Mouse (Mus musculus): Measurements from ENCODE around the gene Slc37a3. TPM values are rescaled to one million over a fixed set of nuclear protein-coding genes. Genes with fewer than 3 reads are reported as not detected.

Slc37a3 gene
- 33.8 and 36.6 TPM in 2 replicates for polyA plus RNA-seq (2014; fragmentation: Nextera tagmentation; extraction: Ambion mirVana)

GRCm38 (mm10) chr6:39377311-39377827, at the start of gene Slc37a3:
TSS of gene Slc37a3 (minus strand) at chr6:39377675.
- Histone ChIP-seq H3K36me3 (ENCODE audit: insufficient read depth) (no peaks in the 10 kb centered on the region), H3K27ac (ENCODE audit: low read depth) (no peak within 1 kb of the TSS), H3K9me3 (ENCODE audit: low read depth, low read length) (no peaks in the 10 kb centered on the region), H3K4me3 (ENCODE audit: low read depth, low read length) (peak within 1 kb of the TSS; percentile 88), H3K9ac (peak within 1 kb of the TSS; percentile 87), H3K27me3 (ENCODE audit: insufficient read depth, low read length) (peaks cover 3% of the 10 kb centered on the region; the same call in 1 of the 2 replicates), H3K4me1 (ENCODE audit: insufficient read depth) (no peaks in the 10 kb centered on the region), H3K4me2 (peak within 1 kb of the TSS; percentile 76)
- peak; percentile 90 for DNase-seq
- ATAC-seq (ENCODE audit: insufficient read depth), result peak; percentile 91
- under 1% methylated on average over 43 of the region's 43 CpGs for WGBS
- TF ChIP-seq CTCF (IDR thresholded peaks at IDR 0.05; ENCODE audit: low read depth), result no peak

DNA sequence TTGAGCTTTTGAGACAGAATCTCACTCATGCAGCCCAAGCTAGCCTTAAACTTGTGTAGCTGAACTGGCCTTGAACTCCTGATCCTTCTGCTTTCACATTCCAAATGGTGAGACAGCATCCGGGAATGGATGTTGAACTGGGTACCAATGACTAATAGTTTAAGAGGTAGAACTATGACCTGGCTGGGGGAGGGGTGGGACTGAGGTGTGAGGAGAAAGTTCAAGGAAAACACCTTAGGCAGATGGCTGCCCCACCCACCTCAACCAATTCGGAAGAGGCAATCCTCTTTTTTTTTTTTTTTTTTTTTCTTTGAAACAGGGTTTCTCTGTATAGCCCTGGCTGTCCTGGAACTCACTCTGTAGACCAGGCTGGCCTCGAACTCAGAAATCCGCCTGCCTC, 49.2 kb upstream of the Slc37a3 start:
- H3K9ac ChIP-seq, result no peak overlapping the region
- no peaks in the 10 kb centered on the region for H3K9me3 ChIP-seq (ENCODE audit: low read depth, low read length)
- no peaks in the 10 kb centered on the region for H3K27me3 ChIP-seq (ENCODE audit: insufficient read depth, low read length)
- WGBS, result 72% methylated on average over 4 of the region's 4 CpGs
- no peak overlapping the region for H3K27ac ChIP-seq (ENCODE audit: low read depth)
- H3K4me1 ChIP-seq (ENCODE audit: insufficient read depth), result no peaks in the 10 kb centered on the region
- no peaks in the 10 kb centered on the region for H3K36me3 ChIP-seq (ENCODE audit: insufficient read depth)
- no peak overlapping the region for H3K4me3 ChIP-seq (ENCODE audit: low read depth, low read length)
- no peak for TF ChIP-seq CTCF (IDR thresholded peaks at IDR 0.05; ENCODE audit: low read depth)
- DNase-seq (no peak), ATAC-seq (ENCODE audit: insufficient read depth) (no peak)
- H3K4me2 ChIP-seq, result no peak overlapping the region

DNA sequence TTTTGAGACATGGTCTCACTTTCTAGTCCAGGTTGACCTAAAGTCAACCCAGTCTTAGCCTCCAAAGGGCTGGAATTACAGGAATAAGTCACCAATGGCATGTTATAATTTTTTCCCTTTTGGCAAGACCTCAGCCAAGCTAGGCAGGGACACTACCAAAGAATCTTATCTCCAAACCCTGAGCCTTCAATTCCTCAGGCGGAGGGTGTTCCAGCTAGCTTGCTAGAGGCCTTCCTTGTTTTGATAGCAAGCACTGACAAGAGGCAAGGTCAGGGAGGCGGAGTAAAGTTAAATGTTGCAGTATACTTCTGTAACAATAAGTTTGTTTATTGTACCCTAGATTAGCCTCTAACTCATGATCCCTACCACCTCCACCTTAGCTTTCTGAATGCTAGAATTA, 47.7 kb upstream of the Slc37a3 start:
- WGBS, result 70% methylated on average over 2 of the region's 2 CpGs
- Histone ChIP-seq H3K36me3 (ENCODE audit: insufficient read depth) (no peaks in the 10 kb centered on the region), H3K4me3 (ENCODE audit: low read depth, low read length) (no peak overlapping the region), H3K4me2 (no peak overlapping the region), H3K9me3 (ENCODE audit: low read depth, low read length) (no peaks in the 10 kb centered on the region), H3K27ac (ENCODE audit: low read depth) (no peak overlapping the region), H3K27me3 (ENCODE audit: insufficient read depth, low read length) (no peaks in the 10 kb centered on the region), H3K4me1 (ENCODE audit: insufficient read depth) (no peaks in the 10 kb centered on the region), H3K9ac (no peak overlapping the region)
- DNase-seq, result no peak
- no peak for ATAC-seq (ENCODE audit: insufficient read depth)
- no peak for TF ChIP-seq CTCF (IDR thresholded peaks at IDR 0.05; ENCODE audit: low read depth)

DNA sequence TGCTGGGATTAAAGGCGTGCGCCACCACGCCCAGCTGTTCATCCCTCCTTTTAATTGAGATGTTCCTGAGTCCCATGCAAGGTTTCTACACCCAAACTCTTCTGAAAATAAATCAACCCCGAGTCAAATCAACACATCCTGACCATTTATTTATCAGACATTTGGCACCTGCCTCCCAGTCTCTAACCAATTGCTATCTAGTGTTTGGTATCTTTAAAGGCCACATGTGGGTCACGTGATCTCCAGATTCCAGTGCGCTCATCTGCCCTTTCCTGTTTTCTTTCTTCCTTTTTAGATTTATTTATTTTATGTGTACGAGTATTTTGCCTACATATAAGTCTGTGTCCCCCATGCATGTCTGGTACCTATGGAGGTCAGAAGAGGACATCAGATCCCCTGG, 46.2 kb upstream of the Slc37a3 start:
- TF ChIP-seq CTCF (IDR thresholded peaks at IDR 0.05; ENCODE audit: low read depth), result no peak
- WGBS, result 82% methylated on average over 7 of the region's 7 CpGs
- Histone ChIP-seq H3K36me3 (ENCODE audit: insufficient read depth) (no peaks in the 10 kb centered on the region), H3K4me1 (ENCODE audit: insufficient read depth) (no peaks in the 10 kb centered on the region), H3K27ac (ENCODE audit: low read depth) (no peak overlapping the region), H3K9ac (no peak overlapping the region), H3K27me3 (ENCODE audit: insufficient read depth, low read length) (0 out of 2 replicates have a peak, but pooled peaks cover 6% of the 10 kb centered on the region), H3K9me3 (ENCODE audit: low read depth, low read length) (no peaks in the 10 kb centered on the region), H3K4me3 (ENCODE audit: low read depth, low read length) (no peak overlapping the region), H3K4me2 (no peak overlapping the region)
- ATAC-seq (ENCODE audit: insufficient read depth) (no peak), DNase-seq (no peak)

- Histone ChIP-seq H3K4me1 (ENCODE audit: insufficient read depth) (no peaks in the 10 kb centered on the region), H3K9ac (no peak overlapping the region), H3K9me3 (ENCODE audit: low read depth, low read length) (no peaks in the 10 kb centered on the region), H3K27ac (ENCODE audit: low read depth) (no peak overlapping the region), H3K27me3 (ENCODE audit: insufficient read depth, low read length) (0 out of 2 replicates have a peak, but pooled peaks cover 11% of the 10 kb centered on the region), H3K36me3 (ENCODE audit: insufficient read depth) (no peaks in the 10 kb centered on the region), H3K4me2 (no peak overlapping the region), H3K4me3 (ENCODE audit: low read depth, low read length) (no peak overlapping the region)
- no peak for TF ChIP-seq CTCF (IDR thresholded peaks at IDR 0.05; ENCODE audit: low read depth)
- ATAC-seq (ENCODE audit: insufficient read depth) (no peak), DNase-seq (no peak)
- WGBS, result 52% methylated on average over 6 of the region's 6 CpGs
Measured at GRCm38 (mm10) chr6:39423130-39423551, 45.7 kb upstream of the Slc37a3 start.

- TF ChIP-seq CTCF (IDR thresholded peaks at IDR 0.05; ENCODE audit: low read depth), result no peak
- H3K9ac ChIP-seq, result no peak overlapping the region
- no peak for ATAC-seq (ENCODE audit: insufficient read depth)
- no peak for DNase-seq
- no peak overlapping the region for H3K27ac ChIP-seq (ENCODE audit: low read depth)
- no peaks in the 10 kb centered on the region for H3K36me3 ChIP-seq (ENCODE audit: insufficient read depth)
- no peaks in the 10 kb centered on the region for H3K4me1 ChIP-seq (ENCODE audit: insufficient read depth)
- peak overlapping the region; percentile 97; the same call in 1 of the 2 replicates for H3K4me3 ChIP-seq (ENCODE audit: low read depth, low read length)
- peak overlapping the region; percentile 74 for H3K4me2 ChIP-seq
- H3K9me3 ChIP-seq (ENCODE audit: low read depth, low read length), result no peaks in the 10 kb centered on the region
- 32% methylated on average over 4 of the region's 4 CpGs for WGBS
- H3K27me3 ChIP-seq (ENCODE audit: insufficient read depth, low read length), result 0 out of 2 replicates have a peak, but pooled peaks cover 16% of the 10 kb centered on the region
Measured at GRCm38 (mm10) chr6:39420867-39421266, 43.4 kb upstream of the Slc37a3 start.

DNA sequence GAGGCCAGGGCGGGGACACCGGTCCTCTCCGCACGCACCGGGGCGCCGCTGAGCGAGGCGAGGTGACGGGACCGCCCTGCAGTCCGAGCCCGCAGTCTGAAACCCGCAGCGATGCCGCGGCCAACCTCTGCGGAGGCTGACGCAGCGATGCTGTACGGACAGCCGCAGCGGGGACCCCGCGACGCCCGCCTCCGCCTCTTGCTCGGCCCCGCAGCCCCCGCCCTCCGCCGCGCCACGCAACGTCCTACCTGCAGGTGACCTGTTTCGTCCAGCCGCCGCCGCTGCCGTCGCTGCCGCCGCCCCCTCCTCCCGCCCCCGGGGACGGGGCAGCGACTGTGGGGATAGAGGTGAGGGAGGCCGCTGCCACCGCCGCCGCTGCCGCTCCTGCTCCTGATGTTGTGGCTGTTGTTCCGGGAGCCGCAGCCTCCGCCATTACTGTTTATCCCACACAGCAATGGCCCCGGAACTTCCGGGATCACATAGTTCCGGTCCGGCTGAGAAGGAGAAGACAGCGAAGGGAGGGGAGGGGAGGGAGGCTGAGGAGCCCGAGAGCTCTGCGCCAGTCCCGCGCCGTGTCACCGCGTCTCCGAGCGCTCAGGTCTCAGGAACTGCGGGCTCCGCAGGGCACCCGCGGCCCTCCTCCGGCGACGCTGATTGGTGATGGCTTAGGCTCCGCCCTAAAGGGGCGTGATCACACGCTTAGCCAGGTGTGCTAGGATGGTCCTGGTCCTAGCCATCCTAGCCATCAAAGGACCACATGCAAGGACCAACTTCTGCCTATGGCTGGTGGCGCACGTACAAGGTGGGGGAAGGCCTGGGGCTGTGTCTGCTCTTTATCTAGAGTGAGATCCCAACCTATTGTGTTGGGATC, 42.6 kb upstream of the Slc37a3 start, which contains the start of gene Mkrn1:
TSS of gene Mkrn1 (minus strand) at position 612 of the 871 bp plus-strand sequence.
- no peak for TF ChIP-seq CTCF (IDR thresholded peaks at IDR 0.05; ENCODE audit: low read depth)
- Histone ChIP-seq H3K9ac (peak within 1 kb of the TSS; percentile 72), H3K4me2 (peak within 1 kb of the TSS; percentile 74), H3K27ac (ENCODE audit: low read depth) (peak within 1 kb of the TSS; percentile 78), H3K9me3 (ENCODE audit: low read depth, low read length) (no peaks in the 10 kb centered on the region), H3K36me3 (ENCODE audit: insufficient read depth) (no peaks in the 10 kb centered on the region), H3K4me3 (ENCODE audit: low read depth, low read length) (peak within 1 kb of the TSS; percentile 97), H3K4me1 (ENCODE audit: insufficient read depth) (no peaks in the 10 kb centered on the region), H3K27me3 (ENCODE audit: insufficient read depth, low read length) (0 out of 2 replicates have a peak, but pooled peaks cover 16% of the 10 kb centered on the region)
- under 1% methylated on average over 70 of the region's 82 CpGs for WGBS
- DNase-seq (peak; percentile 87), ATAC-seq (ENCODE audit: insufficient read depth) (peak; percentile 93)

Data from lung, embryonic 14.5 days (tissue).